Mouse (Mus musculus) right cerebral cortex, postnatal 10 days (tissue): ENCODE results near the gene Gm17267.
"Not testable (repeated sequence)": the region's sequence is repeated elsewhere in the genome, so short reads cannot be mapped to it uniquely, and the experiment has no call there.

Source experiments
- DNase-seq, 2 experiments: peaks; one replicate each; pipeline ENCODE4 v3.0.0; 2021; ENCODE audit warnings: low spot score in 2 of 2

Gene Gm17267

GRCm38 (mm10) chrX:126017257-126017656 lies at the start of gene Gm17267:
Gm17267 (plus strand) TSS chrX:126017557.
- DNase-seq: not testable (repeated sequence)
